Mouse (Mus musculus) spleen, adult 2 months (tissue): ENCODE results near the gene Olfr193. TPM values are rescaled to one million over a fixed set of nuclear protein-coding genes. Genes with fewer than 3 reads are reported as not detected.
"Not testable (repeated sequence)": the region's sequence is repeated elsewhere in the genome, so short reads cannot be mapped to it uniquely, and the experiment has no call there.

ENCODE experiments used
- DNase-seq, 2 experiments: peaks; one replicate each; pipeline versions ENCODE4 v3.0.0 to v3.0.0-alpha.2; 2012 to 2021; ENCODE audit warnings: low spot score in 2 of 2, low read depth in 1 of 2
- H3K27ac ChIP-seq: fragments of 200-500 bp; 2 replicates; pipeline ENCODE4 v1.5.1; 2012; ENCODE audit warnings: low read length, inconsistent platforms; ENCODE audit not compliant: insufficient read depth
- H3K27me3 ChIP-seq: fragments of 200-500 bp; 2 replicates; pipeline ENCODE4 v1.6.1; 2012; ENCODE audit warnings: mild to moderate bottlenecking, moderate library complexity, low read length, inconsistent platforms; ENCODE audit not compliant: control insufficient read depth, insufficient read depth
- H3K36me3 ChIP-seq: fragments of 200-500 bp; 2 replicates; pipeline ENCODE4 v1.6.1; 2012; ENCODE audit warnings: mild to moderate bottlenecking, low read length, inconsistent platforms; ENCODE audit not compliant: control insufficient read depth, insufficient read depth
- H3K4me1 ChIP-seq: fragments of 200-500 bp; 2 replicates; pipeline ENCODE4 v1.6.1; 2011; ENCODE audit warnings: inconsistent platforms; ENCODE audit not compliant: control insufficient read depth, insufficient read depth, insufficient read length
- H3K4me3 ChIP-seq: fragments of 200-500 bp; 2 replicates; pipeline ENCODE4 v1.5.1; 2011; ENCODE audit warnings: mild to moderate bottlenecking, inconsistent platforms; ENCODE audit not compliant: insufficient read depth, insufficient read length; ENCODE audit errors: extremely low read depth
- CTCF ChIP-seq: fragments of 200-500 bp; IDR thresholded peaks from 2 replicates; pipeline ENCODE4 v1.5.1; 2011; ENCODE audit warnings: mild to moderate bottlenecking, inconsistent platforms; ENCODE audit not compliant: insufficient read depth, insufficient read length, insufficient replicate concordance; ENCODE audit errors: extremely low read depth
- POLR2A ChIP-seq: fragments of 200-500 bp; IDR thresholded peaks from 2 replicates; pipeline ENCODE4 v1.6.1; 2011; ENCODE audit warnings: low read depth, low read length, inconsistent platforms
- WGBS: fragments of 180-500 bp; shearing (Covaris S2); methylation state at CpG from one replicate; pipeline ENCODE4 v1.1.7; 2018; 5-methylcytosine and 5-hydroxymethylcytosine counted together
- polyA plus RNA-seq: library from polyadenylated mRNA; depleted of rRNA; stranded (reverse); fragments of >200 nt; gene quantifications from 2 replicates; pipeline ENCODE4 v1.2.3, GENCODE M21; 2012; rRNA removed

Gene Olfr193
- polyA plus RNA-seq, 1 experiment, result not detected

DNA sequence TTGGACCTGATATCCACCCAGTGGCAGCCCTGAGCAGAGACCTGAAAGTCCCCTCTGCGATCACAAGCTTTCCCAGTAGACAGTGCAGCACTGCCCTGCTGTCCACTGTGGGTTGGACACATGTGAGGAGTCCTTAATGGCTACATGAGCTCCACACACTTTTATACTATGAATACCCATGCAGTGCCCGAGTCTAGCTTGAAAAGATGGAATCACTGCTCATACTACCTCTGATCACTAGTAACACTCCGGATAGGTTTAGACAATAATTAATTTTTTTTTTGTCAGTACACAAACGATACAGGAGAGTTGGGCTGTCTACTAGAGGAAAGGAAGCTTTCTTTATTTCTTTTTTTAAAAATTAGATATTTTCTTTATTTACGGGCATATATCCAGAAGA lies 33.8 kb downstream of the Olfr193 start, which contains the start of gene Olfr190:
Gene Olfr190 (minus strand): TSS at position 101 of the 400 bp plus-strand sequence.
- H3K36me3 ChIP-seq, result no peaks in the 10 kb centered on the region
- no peaks in the 10 kb centered on the region for H3K4me1 ChIP-seq
- H3K27ac ChIP-seq, result no peak within 1 kb of the TSS
- TF ChIP-seq POLR2A (no peak), CTCF (no peak)
- WGBS, result 83% methylated on average over 5 of the region's 5 CpGs
- DNase-seq, result no peak
- H3K4me3 ChIP-seq, result no peak within 1 kb of the TSS
- no peaks in the 10 kb centered on the region for H3K27me3 ChIP-seq

DNA sequence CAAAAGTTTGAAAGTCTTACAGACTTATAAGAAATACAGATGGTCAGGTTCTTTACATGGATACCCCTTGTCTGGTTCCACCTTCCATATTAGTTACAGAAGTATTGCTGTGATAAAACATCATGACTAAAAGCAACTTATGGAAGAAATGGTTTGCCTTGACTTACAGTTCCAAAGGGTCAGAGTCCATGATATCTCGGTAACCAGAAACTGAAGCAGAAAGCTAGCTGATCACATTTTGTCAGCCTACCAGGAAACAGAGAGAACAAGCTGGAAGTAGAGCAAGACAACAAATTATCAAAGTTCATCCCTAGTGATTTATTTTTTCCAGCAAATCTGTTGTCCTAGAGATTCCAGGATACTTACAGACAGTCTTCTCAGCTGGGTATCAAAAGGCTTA lies 38.2 kb downstream of the Olfr193 start:
- no peak for DNase-seq
- Histone ChIP-seq H3K27ac (no peak overlapping the region), H3K4me3 (no peak overlapping the region), H3K36me3 (no peaks in the 10 kb centered on the region), H3K27me3 (no peaks in the 10 kb centered on the region), H3K4me1 (no peaks in the 10 kb centered on the region)
- no peak for TF ChIP-seq CTCF
- TF ChIP-seq POLR2A, result no peak
- WGBS, result 88% methylated on average over 1 of the region's 1 CpGs

DNA sequence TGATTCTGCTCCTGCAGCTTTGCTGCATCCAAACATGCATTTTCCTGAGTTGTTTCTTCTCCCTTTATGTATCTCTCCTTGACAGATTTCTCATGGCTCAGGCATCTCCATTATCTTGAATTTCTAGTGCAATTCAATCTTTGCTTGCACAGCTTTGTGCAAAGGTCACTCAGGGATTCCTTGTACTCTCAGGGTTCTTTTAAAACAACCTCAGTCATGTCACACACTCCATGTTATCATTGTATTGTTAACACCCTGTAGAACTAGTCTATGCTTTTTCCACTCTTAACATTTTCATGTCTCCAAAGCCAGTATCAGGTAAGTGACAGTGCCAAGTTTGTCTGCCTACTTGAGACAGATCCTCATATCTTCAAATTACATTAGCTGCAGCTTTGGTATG lies 39.9 kb downstream of the Olfr193 start:
- TF ChIP-seq POLR2A (no peak), CTCF (no peak)
- DNase-seq, result no peak

DNA sequence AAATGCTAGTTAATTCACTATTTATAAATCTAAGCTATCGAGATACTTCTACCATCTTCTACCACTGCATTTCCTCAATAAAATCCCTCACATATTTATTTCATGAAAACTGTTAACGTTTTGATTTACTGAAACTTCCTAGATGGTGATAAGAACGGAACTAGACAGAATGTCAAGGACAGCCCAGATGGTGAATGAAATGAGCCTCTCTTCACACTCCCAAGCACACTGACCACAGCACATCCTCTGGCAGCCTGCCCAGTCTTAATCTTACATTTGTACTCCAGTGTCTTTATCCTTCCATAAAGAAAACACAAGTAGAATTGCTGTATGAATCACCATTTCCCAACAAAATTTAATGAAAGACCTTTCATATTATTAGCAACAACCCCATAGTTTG lies 49.3 kb downstream of the Olfr193 start:
- H3K27ac ChIP-seq, H3K4me1 ChIP-seq, DNase-seq, H3K4me3 ChIP-seq, H3K27me3 ChIP-seq, H3K36me3 ChIP-seq: not testable (repeated sequence)
- WGBS, result 68% methylated on average over 3 of the region's 3 CpGs

More for the DNA sequence above, 39.9 kb downstream of the Olfr193 start:
- Histone ChIP-seq H3K4me1 (no peaks in the 10 kb centered on the region), H3K27ac (no peak overlapping the region), H3K36me3 (no peaks in the 10 kb centered on the region), H3K4me3 (no peak overlapping the region), H3K27me3 (no peaks in the 10 kb centered on the region)

Other genes starting within 250 kb of the Olfr193 start
- gene Olfr177, start 237.1 kb downstream of the Olfr193 start, polyA plus RNA-seq, result not detected in 2 replicates
- not detected in 2 replicates for gene Olfr178, start 219.8 kb downstream of the Olfr193 start, polyA plus RNA-seq
- gene Olfr181, start 183.1 kb downstream of the Olfr193 start, polyA plus RNA-seq, result not detected in 2 replicates
- not detected in 2 replicates for gene Olfr180, start 182.5 kb downstream of the Olfr193 start, polyA plus RNA-seq
- not detected in 2 replicates for gene Olfr183, start 116.5 kb downstream of the Olfr193 start, polyA plus RNA-seq
- gene Olfr186, start 81.6 kb downstream of the Olfr193 start, polyA plus RNA-seq, result not detected in 2 replicates
- not detected in 2 replicates for gene Olfr187, start 72.1 kb downstream of the Olfr193 start, polyA plus RNA-seq
- not detected in 2 replicates for gene Olfr190, start 33.9 kb downstream of the Olfr193 start, polyA plus RNA-seq
- gene Olfr191, start 22.1 kb downstream of the Olfr193 start, polyA plus RNA-seq, result not detected in 2 replicates
- not detected in 2 replicates for gene Olfr194, start 9.2 kb upstream of the Olfr193 start, polyA plus RNA-seq
- gene Olfr195, start 35.2 kb upstream of the Olfr193 start, polyA plus RNA-seq, result not detected in 2 replicates
- not detected in 2 replicates for gene Olfr196, start 58.6 kb upstream of the Olfr193 start, polyA plus RNA-seq
- gene Olfr198, start 91.7 kb upstream of the Olfr193 start, polyA plus RNA-seq, result not detected in 2 replicates
- gene Olfr199, start 107.9 kb upstream of the Olfr193 start, polyA plus RNA-seq, result not detected in 2 replicates
- gene Olfr201, start 160.8 kb upstream of the Olfr193 start, polyA plus RNA-seq, result not detected in 2 replicates
- not detected in 2 replicates for gene Olfr202, start 174.9 kb upstream of the Olfr193 start, polyA plus RNA-seq
- not detected in 2 replicates for gene Olfr203, start 187.0 kb upstream of the Olfr193 start, polyA plus RNA-seq
- gene Olfr204, start 206.4 kb upstream of the Olfr193 start, polyA plus RNA-seq, result not detected in 2 replicates
- not detected in 2 replicates for gene Olfr205, start 219.3 kb upstream of the Olfr193 start, polyA plus RNA-seq
- not detected in 2 replicates for gene Olfr206, start 237.4 kb upstream of the Olfr193 start, polyA plus RNA-seq